Mouse (Mus musculus) heart, adult 2 months (tissue): Measurements from ENCODE around the gene Ncstn. TPM values are rescaled to one million over a fixed set of nuclear protein-coding genes. Genes with fewer than 3 reads are reported as not detected.

Experiments
- DNase-seq, 2 experiments: peaks; one replicate each; pipeline ENCODE4 v3.0.0; 2021
- H3K27ac ChIP-seq: fragments of 200-600 bp; 2 replicates; pipeline ENCODE4 v1.8.1; 2022
- H3K27me3 ChIP-seq: fragments of 200-500 bp; 2 replicates; pipeline ENCODE4 v1.6.1; 2012; ENCODE audit warnings: mild to moderate bottlenecking, low read length, inconsistent platforms, mixed read lengths; ENCODE audit not compliant: control insufficient read depth, insufficient read depth
- H3K36me3 ChIP-seq: fragments of 200-500 bp; 2 replicates; pipeline ENCODE4 v1.6.1; 2012; ENCODE audit warnings: low read length, inconsistent platforms; ENCODE audit not compliant: control insufficient read depth, insufficient read depth
- H3K4me1 ChIP-seq: fragments of 200-500 bp; 2 replicates; pipeline ENCODE4 v1.6.1; 2011; ENCODE audit warnings: low read length; ENCODE audit not compliant: control insufficient read depth, insufficient read depth
- H3K4me3 ChIP-seq: fragments of 200-600 bp; 2 replicates; pipeline ENCODE4 v1.8.1; 2022
- H3K79me2 ChIP-seq: fragments of 200-500 bp; replicated peaks from 2 replicates; pipeline ENCODE4 v1.6.1; 2012; ENCODE audit warnings: mild to moderate bottlenecking, inconsistent platforms, low read length, moderate library complexity, mixed read lengths; ENCODE audit not compliant: control insufficient read depth, insufficient read depth
- H3K9ac ChIP-seq: fragments of 200-500 bp; 2 replicates; pipeline ENCODE4 v1.6.1; 2012; ENCODE audit warnings: low read depth, mild to moderate bottlenecking, control low read depth, inconsistent platforms, low read length, mixed read lengths
- CTCF ChIP-seq: fragments of 200-600 bp; IDR thresholded peaks from 2 replicates; pipeline ENCODE4 v1.8.1; 2022; ENCODE audit warnings: antibody characterized with exemption, mild to moderate bottlenecking, moderate library complexity
- EP300 ChIP-seq: fragments of 200-500 bp; IDR thresholded peaks from 2 replicates; pipeline ENCODE4 v1.6.1; 2011; ENCODE audit warnings: low read depth, low read length, control low read depth; ENCODE audit not compliant: insufficient read depth
- POLR2A ChIP-seq: fragments of 200-500 bp; IDR thresholded peaks from 2 replicates; pipeline ENCODE4 v1.6.1; 2011; ENCODE audit warnings: mild to moderate bottlenecking, low read depth, low read length, control low read depth; ENCODE audit not compliant: insufficient read depth
- WGBS: fragments of 180-500 bp; shearing (Covaris S2); methylation state at CpG from one replicate; pipeline ENCODE4 v1.1.7; 2018; 5-methylcytosine and 5-hydroxymethylcytosine counted together
- intact Hi-C: fragments of 180-260 bp; cut with DNase I; formaldehyde crosslinking; loops from one replicate; pipeline ENCODE4 v1.15.1; 2025
- polyA plus RNA-seq: library from polyadenylated mRNA; depleted of rRNA; stranded (reverse); fragments of >200 nt; gene quantifications from 2 replicates; pipeline ENCODE4 v1.2.3, GENCODE M21; 2012
- total RNA-seq, 2 experiments: library from RNA; stranded (reverse); gene quantifications; 2 replicates each; pipeline ENCODE4 v1.2.3; 2021

Gene Ncstn
- total and polyA plus RNA-seq, 3 experiments, result 41.5 to 63.3 (median 43.2) TPM

DNA sequence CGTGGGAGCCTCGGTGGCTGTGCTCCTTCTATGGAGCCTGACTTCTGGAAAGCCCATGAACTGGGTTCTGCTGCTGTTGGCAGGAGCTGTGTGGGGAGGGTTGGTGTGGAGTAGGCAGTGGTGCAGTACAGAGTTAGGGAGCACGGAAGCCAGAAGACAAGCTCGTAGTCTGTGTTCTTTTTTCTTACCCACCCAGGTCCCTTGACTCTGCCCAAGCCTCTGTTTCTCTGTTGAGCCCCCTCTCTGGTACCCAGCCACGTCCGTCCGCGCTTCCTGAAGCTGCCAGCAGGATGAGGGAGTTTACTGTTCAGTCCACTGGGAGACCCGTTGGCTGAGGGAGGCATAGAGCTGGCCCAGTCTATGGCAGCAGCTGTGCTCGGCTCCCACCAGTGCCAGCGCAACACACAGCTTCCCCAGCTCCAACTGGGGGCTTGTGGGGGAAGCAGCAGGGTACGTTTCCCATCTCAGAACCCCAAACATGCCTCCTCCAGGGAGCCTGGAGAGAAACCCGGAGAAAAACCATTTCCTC lies 17.9 kb downstream of the Ncstn start:
- 71% methylated on average over 13 of the region's 13 CpGs for WGBS
- no peaks in the 10 kb centered on the region for H3K79me2 ChIP-seq
- H3K36me3 ChIP-seq, result no peaks in the 10 kb centered on the region
- H3K9ac ChIP-seq, result no peak overlapping the region
- DNase-seq, result no peak
- no peak overlapping the region for H3K27ac ChIP-seq
- no peaks in the 10 kb centered on the region for H3K27me3 ChIP-seq
- no peak overlapping the region for H3K4me3 ChIP-seq
- no peak for TF ChIP-seq EP300
- no peak for TF ChIP-seq CTCF
- no peak for TF ChIP-seq POLR2A
- no peaks in the 10 kb centered on the region for H3K4me1 ChIP-seq
- intact Hi-C loops, result no loop called here

DNA sequence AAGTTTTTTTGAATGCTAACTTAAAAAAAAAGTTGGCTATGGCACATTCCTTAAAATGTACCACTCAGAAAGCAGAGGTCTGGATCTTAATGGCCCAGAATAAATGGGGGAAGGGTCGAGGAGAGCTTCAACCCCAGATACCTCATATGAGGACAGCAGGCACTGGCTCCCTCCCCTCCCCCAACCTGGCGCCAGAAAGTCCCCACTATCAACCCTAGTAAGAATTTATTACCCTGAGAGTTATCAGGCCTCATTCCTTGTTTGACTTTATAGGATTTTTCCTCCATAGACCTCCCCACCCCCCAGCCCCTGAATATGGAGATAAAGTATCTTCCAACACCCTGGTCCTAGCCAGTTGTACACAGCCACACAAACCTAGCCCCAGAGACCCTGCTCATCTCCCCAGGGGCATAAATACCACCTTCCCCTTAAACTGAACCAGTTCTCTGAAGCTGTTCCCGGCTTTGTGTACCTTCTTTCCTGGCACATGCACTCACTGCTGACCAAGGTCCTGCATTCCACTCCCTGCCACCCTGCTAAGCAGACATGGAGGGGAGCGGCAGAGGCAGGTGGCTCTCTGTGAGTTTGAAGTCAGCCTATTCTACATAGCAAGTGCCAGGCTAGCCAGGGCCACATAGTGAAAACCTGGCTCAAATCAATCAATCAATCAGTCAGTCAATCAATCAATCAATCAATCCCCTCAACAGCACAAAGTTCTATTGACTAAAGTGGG lies 19.1 kb downstream of the Ncstn start:
- no peak for TF ChIP-seq CTCF
- TF ChIP-seq EP300, result no peak
- Histone ChIP-seq H3K79me2 (no peaks in the 10 kb centered on the region), H3K9ac (no peak overlapping the region), H3K27me3 (no peaks in the 10 kb centered on the region), H3K36me3 (no peaks in the 10 kb centered on the region), H3K27ac (no peak overlapping the region), H3K4me3 (no peak overlapping the region), H3K4me1 (no peaks in the 10 kb centered on the region)
- intact Hi-C loops, result no loop called here
- no peak for DNase-seq
- WGBS, result 50% methylated on average over 4 of the region's 4 CpGs

DNA sequence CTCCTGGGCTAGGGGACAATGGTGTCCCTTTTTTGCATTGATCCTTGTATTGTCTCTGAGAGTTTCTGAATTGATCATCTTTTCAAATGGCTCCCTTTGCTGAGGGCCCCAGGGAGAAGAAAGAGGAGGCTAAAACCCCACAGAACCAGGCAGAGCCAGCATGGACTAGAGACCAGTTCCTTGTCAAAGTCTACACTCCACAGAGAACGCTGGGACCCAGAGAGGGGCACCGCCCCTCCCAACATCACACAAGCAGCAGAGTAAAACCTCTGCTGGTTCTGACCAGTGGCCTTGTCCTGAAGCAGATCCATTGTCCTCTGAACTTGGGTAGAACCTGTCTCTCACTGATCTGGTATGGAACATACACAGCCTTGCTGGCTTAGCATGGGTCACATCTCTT lies 20.5 kb downstream of the Ncstn start:
- 89% methylated on average over 2 of the region's 2 CpGs for WGBS
- Histone ChIP-seq H3K36me3 (no peaks in the 10 kb centered on the region), H3K27ac (no peak overlapping the region), H3K27me3 (no peaks in the 10 kb centered on the region), H3K4me3 (no peak overlapping the region), H3K79me2 (no peaks in the 10 kb centered on the region), H3K9ac (no peak overlapping the region), H3K4me1 (no peaks in the 10 kb centered on the region)
- intact Hi-C loops, result no loop called here
- no peak for DNase-seq
- TF ChIP-seq POLR2A (no peak), EP300 (no peak), CTCF (no peak)

DNA sequence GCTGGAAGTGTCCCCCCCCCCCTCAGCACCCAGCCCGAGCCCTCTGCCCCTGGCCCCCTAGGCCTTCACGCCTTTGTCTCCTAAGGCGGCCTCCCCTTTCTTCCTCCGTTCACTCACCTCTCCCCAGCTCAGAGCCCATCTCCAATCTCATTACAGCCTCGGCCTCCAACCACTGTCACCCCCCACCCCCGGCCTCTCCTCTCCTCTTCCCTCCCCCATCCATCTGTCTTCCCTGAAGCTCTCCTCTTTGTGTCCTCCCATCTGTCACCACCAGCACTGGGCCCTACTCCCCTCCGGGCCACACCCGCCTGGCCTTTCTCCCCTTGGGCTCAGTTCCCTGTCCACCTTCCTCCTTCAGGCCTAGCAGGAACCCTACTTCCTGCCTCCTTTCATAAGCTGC lies 21.4 kb downstream of the Ncstn start:
- WGBS, result 52% methylated on average over 8 of the region's 8 CpGs
- Histone ChIP-seq H3K4me1 (no peaks in the 10 kb centered on the region), H3K9ac (no peak overlapping the region), H3K27me3 (no peaks in the 10 kb centered on the region), H3K27ac (no peak overlapping the region), H3K36me3 (no peaks in the 10 kb centered on the region), H3K4me3 (no peak overlapping the region), H3K79me2 (no peaks in the 10 kb centered on the region)
- no peak for DNase-seq
- no peak for TF ChIP-seq EP300
- TF ChIP-seq POLR2A, result no peak
- TF ChIP-seq CTCF, result no peak
- intact Hi-C loops, result no loop called here

DNA sequence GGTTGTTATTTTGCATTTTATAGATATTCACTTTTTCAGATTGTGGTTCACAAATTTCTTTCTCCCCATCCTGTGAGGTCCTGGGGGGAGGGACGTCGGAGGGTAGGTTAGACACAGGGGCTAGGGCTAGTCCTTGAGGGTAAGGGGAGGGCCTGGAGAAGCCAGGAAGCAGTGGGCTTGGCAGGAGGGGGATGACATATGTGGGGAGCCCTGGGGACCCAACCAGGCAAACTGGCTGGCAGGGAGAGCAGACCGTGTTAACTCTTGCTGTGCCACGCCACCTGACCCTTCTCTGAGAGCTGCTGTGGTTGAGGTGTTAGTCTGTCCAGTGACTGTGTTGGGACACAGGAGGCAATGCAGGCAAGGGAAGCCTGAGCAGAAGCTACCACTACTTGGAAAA lies 21.9 kb downstream of the Ncstn start:
- Histone ChIP-seq H3K27ac (no peak overlapping the region), H3K9ac (no peak overlapping the region), H3K79me2 (no peaks in the 10 kb centered on the region), H3K4me1 (no peaks in the 10 kb centered on the region), H3K27me3 (no peaks in the 10 kb centered on the region), H3K4me3 (no peak overlapping the region), H3K36me3 (no peaks in the 10 kb centered on the region)
- intact Hi-C loops, result no loop called here
- no peak for TF ChIP-seq POLR2A
- TF ChIP-seq EP300, result no peak
- no peak for TF ChIP-seq CTCF
- 70% methylated on average over 4 of the region's 4 CpGs for WGBS
- DNase-seq, result no peak

DNA sequence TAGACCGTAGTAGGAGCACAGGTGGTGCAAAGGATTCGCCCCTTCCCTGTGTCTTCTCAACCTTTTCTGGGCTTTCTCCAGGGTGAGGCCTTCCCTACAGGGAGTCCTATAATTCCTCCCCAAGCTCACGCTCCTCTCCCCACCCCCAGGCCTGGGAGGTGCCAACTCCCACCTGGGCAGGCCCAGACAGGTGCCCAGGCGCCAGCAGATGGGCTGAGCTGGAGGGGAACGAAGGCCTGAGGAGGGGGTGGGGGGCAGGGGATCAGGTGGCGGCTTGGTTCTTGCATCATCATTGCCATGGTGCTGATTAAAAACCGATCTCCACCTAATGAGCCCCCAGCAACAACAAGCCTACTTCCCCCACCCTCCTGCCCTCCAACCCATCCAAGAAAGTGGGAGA lies 23.7 kb downstream of the Ncstn start:
- H3K27me3 ChIP-seq, result peaks cover 6% of the 10 kb centered on the region
- H3K4me1 ChIP-seq, result no peaks in the 10 kb centered on the region
- H3K79me2 ChIP-seq, result no peaks in the 10 kb centered on the region
- TF ChIP-seq CTCF (no peak), POLR2A (no peak), EP300 (no peak)
- no peaks in the 10 kb centered on the region for H3K36me3 ChIP-seq
- H3K9ac ChIP-seq, result no peak overlapping the region
- DNase-seq, result no peak
- WGBS, result 80% methylated on average over 7 of the region's 7 CpGs
- H3K27ac ChIP-seq, result no peak overlapping the region
- intact Hi-C loops, result no loop called here
- H3K4me3 ChIP-seq, result no peak overlapping the region
